Mouse (Mus musculus) forebrain, embryonic 12.5 days (tissue): Measurements from ENCODE around the gene Arpp21. TPM values are rescaled to one million over a fixed set of nuclear protein-coding genes. Genes with fewer than 3 reads are reported as not detected.
"Not testable (repeated sequence)": the region's sequence is repeated elsewhere in the genome, so short reads cannot be mapped to it uniquely, and the experiment has no call there.

Source experiments
- ATAC-seq: fragments of 200-750 bp; cut with Nextera tagmentation; 2 replicates; pipeline ENCODE4 v1.8.0; 2017; ENCODE audit warnings: moderate TSS enrichment; ENCODE audit not compliant: low FRiP score
- H3K27ac ChIP-seq: fragments of 300-500 bp; sonication (generic); 2 replicates; pipeline ENCODE4 v1.5.1; 2016; ENCODE audit warnings: mild to moderate bottlenecking
- H3K27me3 ChIP-seq: fragments of 300-500 bp; sonication (generic); 2 replicates; pipeline ENCODE4 v1.6.1; 2016; ENCODE audit warnings: mild to moderate bottlenecking
- H3K36me3 ChIP-seq: fragments of 300-500 bp; sonication (generic); replicated peaks from 2 replicates; pipeline ENCODE4 v1.6.1; 2016; ENCODE audit warnings: mild to moderate bottlenecking
- H3K4me1 ChIP-seq: fragments of 300-500 bp; sonication (generic); 2 replicates; pipeline ENCODE4 v1.6.1; 2016
- H3K4me2 ChIP-seq: fragments of 300-500 bp; sonication (generic); 2 replicates; pipeline ENCODE4 v1.6.1; 2016; ENCODE audit warnings: mild to moderate bottlenecking, moderate library complexity
- H3K4me3 ChIP-seq: fragments of 300-500 bp; sonication (generic); replicated peaks from 2 replicates; pipeline ENCODE4 v1.5.1; 2016; ENCODE audit warnings: mild to moderate bottlenecking
- H3K9ac ChIP-seq: fragments of 300-500 bp; sonication (generic); 2 replicates; pipeline ENCODE4 v1.6.1; 2016; ENCODE audit warnings: mild to moderate bottlenecking
- H3K9me3 ChIP-seq: fragments of 300-500 bp; sonication (generic); 2 replicates; pipeline ENCODE4 v1.6.1; 2016
- WGBS: fragments of 180-500 bp; shearing (Covaris S2); methylation state at CpG from one replicate; pipeline ENCODE4 v1.1.7; 2016; 5-methylcytosine and 5-hydroxymethylcytosine counted together
- polyA plus RNA-seq: library from polyadenylated mRNA; unstranded; fragments of >200 nt; fragmentation: Nextera tagmentation; extraction: Ambion mirVana; gene quantifications from 2 replicates; pipeline ENCODE4 v1.2.1, GENCODE M21; 2016

The Arpp21 gene
- polyA plus RNA-seq, 1 experiment from 2014 or later = 10.4 TPM

GRCm38 (mm10) chr9:112071368-112071767 is 164.4 kb downstream of the Arpp21 start:
- H3K27ac ChIP-seq = no peak overlapping the region

GRCm38 (mm10) chr9:112070961-112071360 is 164.8 kb downstream of the Arpp21 start:
- Histone ChIP-seq H3K36me3 (no peaks in the 10 kb centered on the region), H3K9ac (no peak overlapping the region), H3K27ac (no peak overlapping the region), H3K4me2 (no peak overlapping the region), H3K4me1 (peaks cover 24% of the 10 kb centered on the region), H3K9me3 (no peaks in the 10 kb centered on the region), H3K4me3 (no peak overlapping the region), H3K27me3 (no peaks in the 10 kb centered on the region)
- no peak for ATAC-seq
- 44% methylated on average over 5 of the region's 5 CpGs for WGBS

More at GRCm38 (mm10) chr9:112071368-112071767, 164.4 kb downstream of the Arpp21 start:
- Histone ChIP-seq H3K36me3 (no peaks in the 10 kb centered on the region), H3K9me3 (no peaks in the 10 kb centered on the region), H3K4me1 (peaks cover 24% of the 10 kb centered on the region), H3K4me2 (no peak overlapping the region), H3K27me3 (no peaks in the 10 kb centered on the region), H3K4me3 (no peak overlapping the region), H3K9ac (no peak overlapping the region)
- no peak for ATAC-seq
- 48% methylated on average over 3 of the region's 3 CpGs for WGBS

GRCm38 (mm10) chr9:112068250-112068649 is 167.5 kb downstream of the Arpp21 start:
- no peak for ATAC-seq
- no peaks in the 10 kb centered on the region for H3K9me3 ChIP-seq
- H3K4me3 ChIP-seq = no peak overlapping the region
- H3K4me1 ChIP-seq = peaks cover 9% of the 10 kb centered on the region
- H3K36me3 ChIP-seq = no peaks in the 10 kb centered on the region
- no peak overlapping the region for H3K27ac ChIP-seq
- no peaks in the 10 kb centered on the region for H3K27me3 ChIP-seq
- H3K4me2 ChIP-seq = no peak overlapping the region
- H3K9ac ChIP-seq = no peak overlapping the region
- 91% methylated on average over 5 of the region's 5 CpGs for WGBS

GRCm38 (mm10) chr9:112060696-112061425 is 174.9 kb downstream of the Arpp21 start:
- no peak for ATAC-seq
- no peak overlapping the region for H3K9ac ChIP-seq
- WGBS = 62% methylated on average over 6 of the region's 6 CpGs
- H3K27ac ChIP-seq = no peak overlapping the region
- no peak overlapping the region for H3K4me2 ChIP-seq
- 0 out of 2 replicates have a peak, but pooled peaks cover 3% of the 10 kb centered on the region for H3K27me3 ChIP-seq
- no peak overlapping the region for H3K4me3 ChIP-seq
- H3K36me3 ChIP-seq = no peaks in the 10 kb centered on the region
- H3K4me1 ChIP-seq = no peaks in the 10 kb centered on the region
- no peaks in the 10 kb centered on the region for H3K9me3 ChIP-seq

- 72% methylated on average over 6 of the region's 6 CpGs for WGBS
- Histone ChIP-seq H3K27me3 (no peaks in the 10 kb centered on the region), H3K27ac (no peak overlapping the region), H3K4me1 (no peaks in the 10 kb centered on the region), H3K4me2 (no peak overlapping the region), H3K4me3 (no peak overlapping the region), H3K36me3 (no peaks in the 10 kb centered on the region), H3K9me3 (no peaks in the 10 kb centered on the region), H3K9ac (no peak overlapping the region)
- ATAC-seq = no peak
Observed at GRCm38 (mm10) chr9:112054807-112055381, 180.8 kb downstream of the Arpp21 start.

- Histone ChIP-seq H3K4me3 (no peak overlapping the region), H3K4me1 (no peaks in the 10 kb centered on the region), H3K9ac (no peak overlapping the region), H3K27ac (no peak overlapping the region), H3K4me2 (no peak overlapping the region), H3K9me3 (no peaks in the 10 kb centered on the region), H3K27me3 (no peaks in the 10 kb centered on the region), H3K36me3 (no peaks in the 10 kb centered on the region)
- no peak for ATAC-seq
- WGBS = 80% methylated on average over 9 of the region's 9 CpGs
Observed at GRCm38 (mm10) chr9:112047903-112048467, 187.8 kb downstream of the Arpp21 start.

- Histone ChIP-seq H3K4me3 (no peak overlapping the region), H3K4me2 (no peak overlapping the region), H3K36me3 (no peaks in the 10 kb centered on the region), H3K4me1 (peaks cover 7% of the 10 kb centered on the region; the same call in 1 of the 2 replicates), H3K9me3 (no peaks in the 10 kb centered on the region), H3K27ac (no peak overlapping the region), H3K9ac (no peak overlapping the region), H3K27me3 (no peaks in the 10 kb centered on the region)
- ATAC-seq = no peak
- WGBS = 79% methylated on average over 1 of the region's 1 CpGs
Observed at GRCm38 (mm10) chr9:112040566-112040965, 195.2 kb downstream of the Arpp21 start.

GRCm38 (mm10) chr9:112037732-112038131 is 198.0 kb downstream of the Arpp21 start:
- H3K36me3 ChIP-seq = no peaks in the 10 kb centered on the region
- no peaks in the 10 kb centered on the region for H3K9me3 ChIP-seq
- peak; percentile 92 for ATAC-seq
- no peak overlapping the region for H3K4me2 ChIP-seq
- H3K4me1 ChIP-seq = peaks cover 7% of the 10 kb centered on the region; the same call in 1 of the 2 replicates
- WGBS = 44% methylated on average over 9 of the region's 9 CpGs
- H3K4me3 ChIP-seq = no peak overlapping the region
- H3K27ac ChIP-seq = no peak overlapping the region
- H3K27me3 ChIP-seq = no peaks in the 10 kb centered on the region
- H3K9ac ChIP-seq = no peak overlapping the region

- H3K9me3 ChIP-seq, H3K27me3 ChIP-seq, H3K36me3 ChIP-seq, H3K4me2 ChIP-seq, H3K27ac ChIP-seq, ATAC-seq, H3K4me3 ChIP-seq, H3K9ac ChIP-seq, H3K4me1 ChIP-seq: not testable (repeated sequence)
- WGBS = 23% methylated on average over 2 of the region's 10 CpGs
Observed at GRCm38 (mm10) chr9:112033840-112034239, 201.9 kb downstream of the Arpp21 start.

GRCm38 (mm10) chr9:112032169-112032568 is 203.6 kb downstream of the Arpp21 start:
- Histone ChIP-seq H3K36me3 (no peaks in the 10 kb centered on the region), H3K9ac (no peak overlapping the region), H3K4me3 (no peak overlapping the region), H3K9me3 (no peaks in the 10 kb centered on the region), H3K4me2 (no peak overlapping the region), H3K27me3 (no peaks in the 10 kb centered on the region), H3K4me1 (no peaks in the 10 kb centered on the region), H3K27ac (no peak overlapping the region)
- no peak for ATAC-seq
- WGBS = 43% methylated on average over 7 of the region's 7 CpGs

- Histone ChIP-seq H3K36me3 (no peaks in the 10 kb centered on the region), H3K27me3 (no peaks in the 10 kb centered on the region), H3K9me3 (no peaks in the 10 kb centered on the region), H3K9ac (no peak overlapping the region), H3K4me1 (no peaks in the 10 kb centered on the region), H3K27ac (no peak overlapping the region), H3K4me3 (no peak overlapping the region), H3K4me2 (no peak overlapping the region)
- WGBS = 90% methylated on average over 8 of the region's 8 CpGs
- ATAC-seq = no peak
Observed at GRCm38 (mm10) chr9:112023562-112024015, 212.1 kb downstream of the Arpp21 start.

GRCm38 (mm10) chr9:112023111-112023510 is 212.6 kb downstream of the Arpp21 start:
- Histone ChIP-seq H3K27ac (no peak overlapping the region), H3K4me1 (no peaks in the 10 kb centered on the region), H3K4me3 (no peak overlapping the region), H3K9ac (no peak overlapping the region), H3K27me3 (no peaks in the 10 kb centered on the region), H3K36me3 (no peaks in the 10 kb centered on the region), H3K9me3 (no peaks in the 10 kb centered on the region), H3K4me2 (no peak overlapping the region)
- ATAC-seq = no peak
- WGBS = 90% methylated on average over 5 of the region's 5 CpGs
